Mouse (Mus musculus) limb, embryonic 12.5 days (tissue): ENCODE results near the gene Ogfod1. TPM values are rescaled to one million over a fixed set of nuclear protein-coding genes. Genes with fewer than 3 reads are reported as not detected.

Source experiments
- ATAC-seq: fragments of 200-750 bp; cut with Nextera tagmentation; 2 replicates; pipeline ENCODE4 v1.8.0; 2017; ENCODE audit warnings: low read depth, moderate TSS enrichment; ENCODE audit not compliant: insufficient number of reproducible peaks, insufficient read depth, low FRiP score, low TSS enrichment
- H3K27ac ChIP-seq: fragments of 300-500 bp; sonication (generic); 2 replicates; pipeline ENCODE4 v1.5.1; 2016; ENCODE audit warnings: mild to moderate bottlenecking, moderate library complexity
- H3K27me3 ChIP-seq: fragments of 300-500 bp; sonication (generic); 2 replicates; pipeline ENCODE4 v1.6.1; 2016; ENCODE audit warnings: mild to moderate bottlenecking, moderate library complexity
- H3K36me3 ChIP-seq: fragments of 300-500 bp; sonication (generic); 2 replicates; pipeline ENCODE4 v1.6.1; 2016; ENCODE audit warnings: mild to moderate bottlenecking, moderate library complexity
- H3K4me1 ChIP-seq: fragments of 300-500 bp; sonication (generic); replicated peaks from 2 replicates; pipeline ENCODE4 v1.6.1; 2016
- H3K4me2 ChIP-seq: fragments of 300-500 bp; sonication (generic); 2 replicates; pipeline ENCODE4 v1.6.1; 2016; ENCODE audit warnings: mild to moderate bottlenecking, moderate library complexity
- H3K4me3 ChIP-seq: fragments of 300-500 bp; sonication (generic); replicated peaks from 2 replicates; pipeline ENCODE4 v1.5.1; 2016; ENCODE audit warnings: mild to moderate bottlenecking
- H3K9ac ChIP-seq: fragments of 300-500 bp; sonication (generic); replicated peaks from 2 replicates; pipeline ENCODE4 v1.6.1; 2016; ENCODE audit warnings: mild to moderate bottlenecking, moderate library complexity
- H3K9me3 ChIP-seq: fragments of 300-500 bp; sonication (generic); 2 replicates; pipeline ENCODE4 v1.6.1; 2016; ENCODE audit warnings: mild to moderate bottlenecking, moderate library complexity
- WGBS: fragments of 180-500 bp; shearing (Covaris S2); methylation state at CpG from one replicate; pipeline ENCODE4 v1.1.7; 2016; 5-methylcytosine and 5-hydroxymethylcytosine counted together
- polyA plus RNA-seq: library from polyadenylated mRNA; unstranded; fragments of >200 nt; fragmentation: Nextera tagmentation; extraction: Ambion mirVana; gene quantifications from 2 replicates; pipeline ENCODE4 v1.2.1, GENCODE M21; 2016

Gene Ogfod1
- polyA plus RNA-seq, result 14.0 and 16.1 TPM in 2 replicates

DNA sequence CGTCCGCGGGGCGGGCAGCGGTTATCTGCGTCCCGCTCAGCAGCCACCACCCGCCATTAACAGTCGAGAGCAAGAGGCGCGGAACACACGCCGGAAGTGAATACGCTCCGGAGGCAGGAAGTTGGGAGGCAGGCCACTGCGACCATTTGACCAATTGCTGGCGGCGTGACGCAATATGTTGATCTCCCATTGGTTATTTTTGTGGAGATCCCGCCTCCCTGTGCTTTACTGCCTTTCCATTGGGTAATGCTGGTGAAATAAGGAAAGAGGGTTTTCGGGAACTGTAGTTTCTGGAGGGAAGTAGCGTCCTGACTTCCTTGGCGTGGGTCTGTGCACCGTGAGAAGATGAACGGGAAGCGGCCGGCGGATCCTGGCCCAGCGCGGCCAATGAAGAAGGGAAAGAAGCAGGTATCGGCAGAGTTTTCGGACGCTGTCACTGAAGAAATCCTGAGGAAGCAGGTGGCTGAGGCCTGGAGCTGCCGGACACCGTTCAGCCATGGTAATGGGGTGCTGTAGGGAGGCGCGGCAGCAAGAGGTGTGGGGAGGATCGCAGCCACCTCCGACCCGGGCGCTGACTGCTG lies at the start of gene Ogfod1, which contains the start of gene Nudt21:
Gene Ogfod1 (plus strand): TSS at position 255 of the 581 bp plus-strand sequence.
Gene Nudt21 (minus strand): TSS at position 88 of the 581 bp plus-strand sequence.
- H3K27me3 ChIP-seq, result no peaks in the 10 kb centered on the region
- H3K4me3 ChIP-seq, result peak within 1 kb of the TSS; percentile 75
- H3K4me2 ChIP-seq, result peak within 1 kb of the TSS; percentile 78
- H3K4me1 ChIP-seq, result peaks cover 21% of the 10 kb centered on the region
- H3K9ac ChIP-seq, result peak within 1 kb of the TSS; percentile 72
- peaks cover under 1% of the 10 kb centered on the region; the same call in 1 of the 2 replicates for H3K36me3 ChIP-seq
- WGBS, result under 1% methylated on average over 41 of the region's 41 CpGs
- ATAC-seq, result peak; percentile 99
- no peaks in the 10 kb centered on the region for H3K9me3 ChIP-seq
- H3K27ac ChIP-seq, result peak within 1 kb of the TSS; percentile 82

DNA sequence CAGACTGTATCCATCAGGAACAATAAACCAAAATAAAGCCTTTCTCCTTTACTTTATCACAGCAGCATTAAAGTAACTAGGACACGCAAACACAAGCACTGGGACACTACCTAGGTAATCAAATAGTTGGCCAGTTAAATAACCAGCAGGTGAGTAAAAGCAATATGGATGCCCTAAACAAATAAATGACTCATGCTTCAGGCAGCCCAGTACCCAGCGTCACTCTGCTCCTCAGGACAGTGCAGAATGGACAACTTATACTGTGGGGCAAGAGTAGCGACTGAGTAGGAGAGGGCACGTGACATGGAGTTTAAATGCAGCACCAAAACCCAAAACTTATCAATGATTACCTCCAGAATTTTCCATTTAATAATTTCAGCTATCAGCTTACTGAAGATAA lies 47.3 kb upstream of the Ogfod1 start:
- WGBS, result 94% methylated on average over 4 of the region's 4 CpGs
- Histone ChIP-seq H3K27me3 (no peaks in the 10 kb centered on the region), H3K4me2 (no peak overlapping the region), H3K4me3 (no peak overlapping the region), H3K9me3 (peaks cover 11% of the 10 kb centered on the region; the same call in 1 of the 2 replicates), H3K36me3 (peaks cover 69% of the 10 kb centered on the region), H3K9ac (no peak overlapping the region), H3K4me1 (no peaks in the 10 kb centered on the region), H3K27ac (no peak overlapping the region)
- no peak for ATAC-seq

DNA sequence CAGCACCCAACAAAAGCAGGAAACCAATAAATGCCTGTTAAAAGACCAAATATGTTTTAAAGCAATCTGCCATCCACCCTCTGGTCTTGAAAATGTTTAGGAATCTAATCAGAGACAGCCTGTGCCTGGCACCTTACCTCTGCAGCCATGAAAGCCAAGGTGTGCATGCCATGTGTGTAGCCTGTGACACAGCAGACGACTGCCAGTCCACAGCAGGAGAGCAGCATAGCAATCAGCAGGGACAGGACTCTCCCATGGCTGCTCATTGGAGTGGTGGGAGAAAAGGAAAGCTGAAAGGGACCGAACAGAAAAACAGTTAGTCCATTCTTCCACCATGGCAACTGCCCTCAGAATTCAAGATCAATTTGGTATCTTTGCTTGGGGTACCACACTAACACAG lies 38.0 kb upstream of the Ogfod1 start:
- H3K27me3 ChIP-seq, result no peaks in the 10 kb centered on the region
- H3K4me1 ChIP-seq, result no peaks in the 10 kb centered on the region
- H3K4me2 ChIP-seq, result no peak overlapping the region
- no peaks in the 10 kb centered on the region for H3K9me3 ChIP-seq
- 89% methylated on average over 2 of the region's 2 CpGs for WGBS
- H3K36me3 ChIP-seq, result peaks cover 67% of the 10 kb centered on the region
- no peak overlapping the region for H3K4me3 ChIP-seq
- no peak overlapping the region for H3K27ac ChIP-seq
- ATAC-seq, result no peak
- no peak overlapping the region for H3K9ac ChIP-seq

DNA sequence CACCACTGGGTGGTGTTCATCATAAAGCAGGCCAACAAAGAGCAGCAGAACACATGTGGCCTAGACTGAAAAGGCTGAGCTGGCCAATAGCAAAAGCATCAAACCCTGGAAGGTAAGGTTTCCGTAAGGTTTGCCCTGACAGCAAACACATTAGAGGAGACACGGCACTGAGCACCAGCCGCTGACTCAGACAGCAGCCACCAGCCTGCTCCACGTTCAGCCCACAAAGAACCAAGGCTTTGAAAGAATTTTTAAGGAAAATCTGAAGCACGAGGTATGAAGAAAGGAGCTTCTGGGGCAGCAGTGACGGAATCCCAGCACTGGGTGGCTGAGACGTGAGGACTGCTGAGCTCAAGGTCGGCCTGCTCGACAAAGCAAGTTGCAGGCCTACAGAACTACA lies 32.9 kb upstream of the Ogfod1 start:
- no peak for ATAC-seq
- WGBS, result 90% methylated on average over 9 of the region's 9 CpGs
- peaks cover 52% of the 10 kb centered on the region for H3K36me3 ChIP-seq

DNA sequence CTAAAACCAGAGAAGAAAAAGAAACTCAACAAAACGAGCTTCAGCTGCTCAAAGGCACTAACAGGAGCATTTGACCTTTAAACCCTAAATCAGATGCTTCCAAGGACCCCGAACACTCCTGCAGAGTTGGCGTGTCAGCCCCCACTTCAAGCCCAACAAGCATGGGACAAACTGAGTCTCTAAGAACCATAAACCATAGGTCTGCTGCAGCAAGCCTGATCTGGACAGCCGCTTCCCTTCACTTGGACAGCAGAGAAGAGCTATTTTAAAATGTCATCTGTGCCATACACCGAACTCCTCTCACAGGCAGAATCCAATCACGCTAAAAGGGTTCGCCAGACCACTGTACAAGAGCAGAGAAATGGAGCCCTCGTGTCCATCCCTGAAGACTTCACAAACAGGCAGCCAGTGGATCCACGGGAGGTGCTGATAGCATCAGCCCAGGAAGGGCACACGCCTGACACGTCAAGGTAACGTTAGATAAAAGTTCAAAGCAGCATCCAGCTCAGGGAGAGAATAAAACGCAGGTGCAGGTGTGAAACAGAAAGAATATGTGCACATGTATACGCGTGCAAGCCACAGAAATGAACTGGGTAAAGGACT lies 27.7 kb upstream of the Ogfod1 start:
- Histone ChIP-seq H3K4me3 (no peak overlapping the region), H3K36me3 (peaks cover 9% of the 10 kb centered on the region), H3K4me2 (no peak overlapping the region), H3K9ac (no peak overlapping the region), H3K4me1 (peaks cover 24% of the 10 kb centered on the region), H3K9me3 (no peaks in the 10 kb centered on the region), H3K27me3 (no peaks in the 10 kb centered on the region), H3K27ac (no peak overlapping the region)
- no peak for ATAC-seq
- 69% methylated on average over 15 of the region's 15 CpGs for WGBS

More for the DNA sequence above, 32.9 kb upstream of the Ogfod1 start:
- Histone ChIP-seq H3K4me1 (peaks cover 5% of the 10 kb centered on the region; the same call in 1 of the 2 replicates), H3K9me3 (no peaks in the 10 kb centered on the region), H3K27me3 (no peaks in the 10 kb centered on the region), H3K4me3 (no peak overlapping the region), H3K4me2 (no peak overlapping the region), H3K27ac (no peak overlapping the region), H3K9ac (no peak overlapping the region)

DNA sequence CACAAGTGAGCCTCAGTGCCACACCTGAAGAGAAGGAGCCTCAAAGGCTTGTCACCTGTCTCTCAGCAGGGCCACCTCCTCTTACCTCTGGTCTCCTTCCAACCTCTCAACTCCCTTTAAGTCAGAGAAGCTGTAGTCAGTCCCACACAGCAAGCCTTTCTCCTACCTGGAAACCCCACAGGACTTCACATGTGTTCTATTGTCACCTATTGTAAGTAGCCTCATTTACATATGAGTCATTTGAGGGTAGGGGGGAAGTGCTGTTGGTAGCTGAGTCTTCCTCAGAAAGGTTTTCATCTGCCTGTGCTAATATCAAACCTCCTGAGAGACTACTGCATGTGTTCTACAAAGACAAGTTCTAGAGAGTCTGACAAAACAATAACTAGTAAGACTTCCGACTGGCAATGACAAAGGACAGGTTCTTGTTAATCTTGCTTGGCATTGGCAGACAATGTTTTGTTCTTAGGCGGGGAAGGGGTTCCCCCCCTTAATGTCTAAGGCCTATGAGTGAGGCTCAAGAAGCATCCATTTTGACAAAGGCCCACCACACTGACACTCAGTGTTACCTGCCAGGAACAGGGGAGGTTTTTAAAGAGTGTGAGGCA lies 26.8 kb upstream of the Ogfod1 start:
- H3K27ac ChIP-seq, result no peak overlapping the region
- no peaks in the 10 kb centered on the region for H3K9me3 ChIP-seq
- peaks cover 2% of the 10 kb centered on the region; the same call in 1 of the 2 replicates for H3K36me3 ChIP-seq
- no peak overlapping the region for H3K9ac ChIP-seq
- peaks cover 24% of the 10 kb centered on the region for H3K4me1 ChIP-seq
- H3K4me3 ChIP-seq, result no peak overlapping the region
- no peak for ATAC-seq
- H3K4me2 ChIP-seq, result peak overlapping the region; percentile 85
- no peaks in the 10 kb centered on the region for H3K27me3 ChIP-seq
- 76% methylated on average over 2 of the region's 2 CpGs for WGBS

DNA sequence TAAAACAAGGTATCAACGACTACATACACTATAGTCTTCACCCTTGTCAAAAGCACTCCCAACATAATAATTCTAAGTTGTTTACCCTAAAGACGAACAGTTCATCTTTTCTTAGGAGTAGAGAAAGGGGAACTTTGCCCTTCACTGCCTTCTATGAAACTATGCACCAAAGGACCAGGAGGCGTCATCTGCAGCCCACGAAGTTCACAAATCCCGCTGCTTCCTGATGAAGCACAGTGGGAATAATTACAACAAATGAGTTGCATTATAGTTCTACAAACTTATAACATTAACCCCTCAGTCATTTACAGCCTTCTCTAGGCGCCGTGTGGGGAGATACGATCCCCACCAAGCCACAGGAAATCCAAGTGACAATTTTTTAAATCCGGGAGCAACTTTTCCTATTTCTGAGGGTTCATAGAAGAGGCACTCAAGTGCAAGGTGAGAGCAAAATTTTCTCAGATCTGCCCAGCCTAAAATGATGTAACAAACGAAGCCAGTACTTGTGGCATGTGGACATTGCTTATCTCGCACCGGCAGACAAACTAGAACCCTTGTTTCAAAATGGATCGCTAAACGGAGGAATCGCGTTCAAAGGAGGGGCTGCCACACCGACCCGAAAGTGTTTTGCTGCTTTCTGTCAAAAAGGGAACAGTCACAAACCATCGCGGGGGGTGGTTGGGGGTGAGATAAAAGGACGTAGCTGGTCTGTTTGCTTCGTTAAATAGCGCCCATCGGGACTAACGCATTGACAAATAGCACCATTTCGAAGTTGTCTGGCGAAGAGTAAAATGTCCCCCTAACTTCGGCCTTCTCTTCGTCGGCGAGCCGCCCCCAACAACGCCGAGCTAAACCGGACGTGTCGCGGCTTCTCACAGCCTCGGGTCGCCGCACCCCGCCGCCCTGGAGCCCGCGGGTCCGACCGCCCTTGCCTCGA lies 25.7 kb upstream of the Ogfod1 start:
- peak overlapping the region; percentile 95 for H3K27ac ChIP-seq
- peak overlapping the region; percentile 94 for H3K4me3 ChIP-seq
- no peaks in the 10 kb centered on the region for H3K9me3 ChIP-seq
- no peaks in the 10 kb centered on the region; the same call in 1 of the 2 replicates for H3K36me3 ChIP-seq
- H3K9ac ChIP-seq, result peak overlapping the region; percentile 96
- H3K4me1 ChIP-seq, result peaks cover 24% of the 10 kb centered on the region
- no peak for ATAC-seq
- peak overlapping the region; percentile 85 for H3K4me2 ChIP-seq
- H3K27me3 ChIP-seq, result no peaks in the 10 kb centered on the region
- WGBS, result 3% methylated on average over 48 of the region's 48 CpGs

DNA sequence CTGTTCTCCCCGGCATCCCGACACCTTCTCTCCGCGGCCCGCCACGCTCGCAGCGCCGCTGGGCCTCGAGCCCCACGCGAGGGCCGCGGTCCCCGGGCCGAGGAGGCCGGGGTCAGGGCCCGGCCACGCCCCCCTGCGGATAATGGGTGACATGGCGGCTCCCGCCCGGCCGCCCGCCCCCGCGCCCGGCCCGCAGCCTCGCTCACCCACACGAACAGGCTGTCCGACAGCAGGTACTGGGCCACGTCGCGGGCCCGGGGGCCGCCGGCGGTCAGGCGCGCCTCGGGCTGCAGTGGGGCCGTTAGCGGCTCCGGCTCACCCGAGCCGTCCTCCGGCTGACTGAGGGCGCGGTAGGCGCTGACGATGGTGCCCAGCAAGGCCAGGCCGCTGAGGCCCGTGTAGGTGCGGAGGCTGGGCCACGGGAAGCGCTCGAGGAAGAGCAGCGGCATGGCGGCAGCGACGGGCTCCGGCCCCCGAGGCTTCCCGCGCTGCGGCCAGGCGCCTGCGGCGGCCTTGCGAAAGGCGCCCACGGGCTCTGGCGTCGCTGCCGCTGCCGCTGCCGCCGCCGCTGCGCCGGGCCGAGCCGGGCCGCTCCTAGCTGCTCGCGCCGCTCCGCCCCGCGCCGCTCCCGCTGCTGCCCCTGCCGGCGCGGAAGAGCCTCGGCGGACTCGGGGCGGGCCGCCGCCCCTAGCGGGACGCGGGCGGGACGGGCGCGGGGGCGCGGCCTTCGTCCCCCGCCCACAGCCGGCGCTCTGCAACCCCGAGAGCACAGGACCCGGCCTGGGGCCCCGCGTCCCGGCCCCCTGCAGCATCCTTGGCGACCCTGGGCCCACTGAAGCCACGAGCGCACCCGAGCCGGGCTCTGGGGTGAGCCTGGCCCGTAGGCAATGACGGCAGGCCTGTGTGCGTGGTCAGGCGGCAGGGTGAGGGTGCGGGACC lies 24.7 kb upstream of the Ogfod1 start, which contains the start of gene Amfr:
Gene Amfr (minus strand): TSS at position 830 of the 939 bp plus-strand sequence.
- H3K27me3 ChIP-seq, result no peaks in the 10 kb centered on the region
- H3K9me3 ChIP-seq, result no peaks in the 10 kb centered on the region
- peaks cover 24% of the 10 kb centered on the region for H3K4me1 ChIP-seq
- H3K27ac ChIP-seq, result peak within 1 kb of the TSS; percentile 95
- under 1% methylated on average over 90 of the region's 130 CpGs for WGBS
- peak within 1 kb of the TSS; percentile 96 for H3K9ac ChIP-seq
- peak within 1 kb of the TSS; percentile 85 for H3K4me2 ChIP-seq
- ATAC-seq, result peak; percentile 85
- H3K36me3 ChIP-seq, result no peaks in the 10 kb centered on the region; the same call in 1 of the 2 replicates
- H3K4me3 ChIP-seq, result peak within 1 kb of the TSS; percentile 94

DNA sequence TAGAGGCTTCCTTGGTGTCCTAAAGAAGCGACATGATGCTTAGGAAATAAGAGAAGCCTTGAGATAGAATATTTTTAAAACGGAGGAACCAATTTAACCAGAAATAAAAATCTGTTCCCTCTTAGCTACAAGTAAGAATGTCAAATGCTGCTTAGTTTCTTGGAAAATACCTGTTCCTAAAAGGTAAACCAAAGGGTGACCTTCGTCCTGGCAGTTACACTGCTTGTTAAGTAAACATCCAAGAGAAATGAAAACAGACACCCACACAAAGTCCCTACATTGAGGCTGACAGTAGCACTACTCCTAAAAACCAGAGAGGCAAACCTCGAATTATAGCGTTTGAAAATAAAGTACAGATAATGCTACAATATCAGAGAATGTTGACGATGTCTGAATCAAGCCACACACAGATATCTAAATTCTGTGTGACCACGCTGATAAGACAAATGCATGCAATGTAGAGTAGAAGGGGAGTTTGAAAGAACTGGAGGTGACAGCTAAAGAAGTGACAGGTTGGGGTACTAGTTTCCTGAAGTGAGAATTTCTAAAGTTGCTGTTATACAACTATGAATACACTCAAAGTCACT lies 23.9 kb upstream of the Ogfod1 start:
- peak overlapping the region; percentile 95; the same call in 1 of the 2 replicates for H3K27ac ChIP-seq
- H3K4me1 ChIP-seq, result peaks cover 24% of the 10 kb centered on the region
- H3K9ac ChIP-seq, result peak overlapping the region; percentile 96
- peaks cover under 1% of the 10 kb centered on the region; the same call in 1 of the 2 replicates for H3K36me3 ChIP-seq
- WGBS, result 40% methylated on average over 7 of the region's 7 CpGs
- peak overlapping the region; percentile 94 for H3K4me3 ChIP-seq
- H3K9me3 ChIP-seq, result no peaks in the 10 kb centered on the region
- no peaks in the 10 kb centered on the region for H3K27me3 ChIP-seq
- peak overlapping the region; percentile 85 for H3K4me2 ChIP-seq
- ATAC-seq, result no peak
